Mouse (Mus musculus) MEL (cell line): ENCODE results near the gene 4930442H23Rik. TPM values are rescaled to one million over a fixed set of nuclear protein-coding genes. Genes with fewer than 3 reads are reported as not detected.
A peak's percentile ranks its signal among the peaks of the same experiment; 100 is the strongest.

Source experiments
- DNase-seq: peaks from one replicate; pipeline ENCODE4 v3.0.0; 2011; ENCODE audit warnings: low read depth, low spot score
- H3K27ac ChIP-seq: 2 replicates; pipeline ENCODE4 v1.5.1; 2012; ENCODE audit warnings: low read depth, mild to moderate bottlenecking, control low read depth, low read length, moderate library complexity; ENCODE audit not compliant: control insufficient read depth
- H3K27me3 ChIP-seq, 2 experiments: fragments of 150-350 bp in 1 of 2; sonication (generic) in 1 of 2; 2 replicates each; pipeline ENCODE4 v1.6.1; 2012; ENCODE audit warnings: low read length in 2 of 2, mild to moderate bottlenecking in 2 of 2, improper control_type of control experiment in 1 of 2, moderate library complexity in 1 of 2; ENCODE audit not compliant: insufficient read depth in 2 of 2, control insufficient read depth in 1 of 2
- H3K36me3 ChIP-seq, 2 experiments: 2 replicates each; pipeline ENCODE4 v1.6.1; 2012 to 2014; ENCODE audit warnings: low read length in 2 of 2, improper control_type of control experiment in 1 of 2, inconsistent platforms in 1 of 2, mild to moderate bottlenecking in 1 of 2; ENCODE audit not compliant: insufficient read depth in 2 of 2, control insufficient read depth in 1 of 2
- H3K4me1 ChIP-seq, 2 experiments: fragments of 150-350 bp in 1 of 2; sonication (generic) in 1 of 2; 2 replicates each; pipeline ENCODE4 v1.6.1; 2012; ENCODE audit warnings: low read length in 2 of 2, improper control_type of control experiment in 1 of 2, mild to moderate bottlenecking in 1 of 2; ENCODE audit not compliant: insufficient read depth in 2 of 2, control insufficient read depth in 1 of 2
- H3K4me3 ChIP-seq, 2 experiments: fragments of 150-350 bp in 1 of 2; sonication (generic) in 1 of 2; 2 replicates each; pipeline ENCODE4 v1.5.1; 2012; ENCODE audit warnings: low read depth in 2 of 2, low read length in 2 of 2, mild to moderate bottlenecking in 2 of 2, moderate library complexity in 2 of 2, control low read depth in 1 of 2, improper control_type of control experiment in 1 of 2; ENCODE audit not compliant: control insufficient read depth in 1 of 2, insufficient read depth in 1 of 2
- H3K79me2 ChIP-seq: 2 replicates; pipeline ENCODE4 v1.6.1; 2012; ENCODE audit warnings: mild to moderate bottlenecking, low read length, moderate library complexity; ENCODE audit not compliant: control insufficient read depth, poor library complexity, insufficient read depth
- H3K9ac ChIP-seq: 2 replicates; pipeline ENCODE4 v1.6.1; 2012; ENCODE audit warnings: low read depth, mild to moderate bottlenecking, control low read depth, low read length, moderate library complexity; ENCODE audit not compliant: control insufficient read depth, poor library complexity, severe bottlenecking
- H3K9me3 ChIP-seq: fragments of 150-350 bp; sonication (generic); replicated peaks from 2 replicates; pipeline ENCODE4 v1.6.1; 2012; ENCODE audit warnings: mild to moderate bottlenecking, low read length, improper control_type of control experiment, moderate library complexity; ENCODE audit not compliant: insufficient read depth
- BHLHE40 ChIP-seq: IDR thresholded peaks from 2 replicates; pipeline ENCODE4 v1.6.1; 2012; ENCODE audit warnings: low read depth, mild to moderate bottlenecking, inconsistent platforms, low read length, improper control_type of control experiment, borderline replicate concordance
- CHD2 ChIP-seq: IDR thresholded peaks from 2 replicates; pipeline ENCODE4 v1.6.1; 2011; ENCODE audit warnings: low read length, improper control_type of control experiment
- CTCF ChIP-seq, 3 experiments: IDR thresholded peaks in 2 of 3; conservative IDR thresholded peaks in 1 of 3; 2 replicates each; pipeline ENCODE4 v1.5.1; 2011 to 2012; ENCODE audit warnings: low read length in 3 of 3, low read depth in 2 of 3, mild to moderate bottlenecking in 2 of 3, improper control_type of control experiment in 1 of 3, inconsistent platforms in 1 of 3, mixed read lengths in 1 of 3, moderate library complexity in 1 of 3; ENCODE audit not compliant: control insufficient read depth in 1 of 3, insufficient read depth in 1 of 3, poor library complexity in 1 of 3, severe bottlenecking in 1 of 3
- ETS1 ChIP-seq: IDR thresholded peaks from 2 replicates; pipeline ENCODE4 v1.6.1; 2012; ENCODE audit warnings: low read depth, mild to moderate bottlenecking, inconsistent platforms, low read length, improper control_type of control experiment, moderate library complexity
- KAT2A ChIP-seq: conservative IDR thresholded peaks from 2 replicates; pipeline ENCODE4 v1.6.1; 2012; ENCODE audit warnings: low read depth, low read length, improper control_type of control experiment, inconsistent platforms
- MAFK ChIP-seq: IDR thresholded peaks from 2 replicates; pipeline ENCODE4 v1.6.1; 2011; ENCODE audit warnings: low read depth, mild to moderate bottlenecking, low read length, improper control_type of control experiment, borderline replicate concordance
- MEF2A ChIP-seq: IDR thresholded peaks from 2 replicates; pipeline ENCODE4 v1.6.1; 2014; ENCODE audit warnings: low read depth, mild to moderate bottlenecking, inconsistent platforms, low read length, improper control_type of control experiment; ENCODE audit not compliant: poor library complexity, insufficient replicate concordance, severe bottlenecking; ENCODE audit errors: extremely low read depth
- MXI1 ChIP-seq: IDR thresholded peaks from 2 replicates; pipeline ENCODE4 v1.6.1; 2011; ENCODE audit warnings: mild to moderate bottlenecking, low read depth, low read length, improper control_type of control experiment
- MYB ChIP-seq: IDR thresholded peaks from 2 replicates; pipeline ENCODE4 v1.6.1; 2011; ENCODE audit warnings: mild to moderate bottlenecking, low read depth, low read length, improper control_type of control experiment
- POLR2AphosphoS2 ChIP-seq: IDR thresholded peaks from 2 replicates; pipeline ENCODE4 v1.6.1; 2011; ENCODE audit warnings: low read length, improper control_type of control experiment
- RCOR1 ChIP-seq: IDR thresholded peaks from 2 replicates; pipeline ENCODE4 v1.6.1; 2012; ENCODE audit warnings: low read depth, mild to moderate bottlenecking, inconsistent platforms, low read length, improper control_type of control experiment
- SMC3 ChIP-seq: IDR thresholded peaks from 2 replicates; pipeline ENCODE4 v1.6.1; 2011; ENCODE audit warnings: low read depth, low read length, improper control_type of control experiment
- TAL1 ChIP-seq: IDR thresholded peaks from 2 replicates; pipeline ENCODE4 v1.6.1; 2012; ENCODE audit warnings: mild to moderate bottlenecking, inconsistent platforms, low read length, moderate library complexity, mixed read lengths
- TBP ChIP-seq: IDR thresholded peaks from 2 replicates; pipeline ENCODE4 v1.8.0; 2011; ENCODE audit warnings: low read depth, low read length, improper control_type of control experiment
- USF2 ChIP-seq, 2 experiments: IDR thresholded peaks; 2 replicates each; pipeline ENCODE4 v1.6.1; 2011 to 2012; ENCODE audit warnings: improper control_type of control experiment in 2 of 2, low read length in 2 of 2, borderline replicate concordance in 1 of 2, inconsistent platforms in 1 of 2, low read depth in 1 of 2, mild to moderate bottlenecking in 1 of 2; ENCODE audit not compliant: insufficient read depth in 1 of 2
- ZC3H11A ChIP-seq: IDR thresholded peaks from 2 replicates; pipeline ENCODE4 v1.6.1; 2012; ENCODE audit warnings: low read depth, mild to moderate bottlenecking, inconsistent platforms, low read length, improper control_type of control experiment
- polyA plus RNA-seq, 2 experiments: library from polyadenylated mRNA; stranded (reverse) in 1 of 2; unstranded in 1 of 2; fragments of >175 nt in 1 of 2; fragments of >200 nt in 1 of 2; gene quantifications; 2 replicates each; pipeline versions ENCODE4 v1.2.1 to v1.2.4; 2012; ENCODE audit warnings: low replicate concordance in 2 of 2, low read depth in 1 of 2; ENCODE audit not compliant: insufficient read length in 2 of 2, insufficient read depth in 1 of 2, missing spikeins in 1 of 2
- total RNA-seq: library from RNA; depleted of rRNA; stranded (reverse); fragments of 300-350 nt; gene quantifications from 2 replicates; pipeline ENCODE4 v1.2.3, GENCODE M21; 2012

Gene 4930442H23Rik
- total and polyA plus RNA-seq, 3 experiments: 0.31 to 0.42 TPM; not detected in 1

DNA sequence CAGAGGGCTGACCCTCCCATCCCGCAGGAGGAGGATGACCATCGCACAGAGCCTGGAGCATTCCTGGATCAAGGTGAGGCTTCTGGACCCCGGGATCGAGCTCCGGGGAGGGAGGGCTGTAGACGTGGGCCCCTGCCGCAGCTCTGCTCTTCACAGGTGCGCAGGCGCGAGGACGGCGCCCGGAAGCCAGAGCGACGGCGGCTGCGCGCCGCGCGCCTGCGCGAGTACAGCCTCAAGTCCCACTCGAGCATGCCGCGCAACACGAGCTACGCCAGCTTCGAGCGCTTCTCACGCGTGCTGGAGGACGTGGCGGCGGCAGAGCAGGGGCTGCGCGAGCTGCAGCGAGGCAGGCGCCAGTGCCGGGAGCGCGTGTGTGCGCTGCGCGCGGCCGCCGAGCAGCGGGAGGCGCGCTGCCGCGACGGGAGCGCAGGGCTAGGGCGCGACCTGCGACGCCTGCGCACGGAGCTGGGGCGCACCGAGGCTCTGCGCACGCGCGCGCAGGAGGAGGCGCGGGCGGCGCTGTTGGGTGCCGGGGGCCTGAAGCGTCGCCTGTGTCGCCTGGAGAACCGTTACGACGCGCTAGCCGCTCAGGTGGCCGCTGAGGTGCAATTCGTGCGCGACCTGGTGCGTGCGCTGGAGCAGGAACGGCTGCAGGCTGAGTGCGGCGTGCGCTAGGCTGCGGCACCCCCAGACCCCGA is 8.8 kb upstream of the 4930442H23Rik start (continued):
- peak; percentile 70 for TF ChIP-seq MYB
- TF ChIP-seq KAT2A: no peak

GRCm38 (mm10) chr10:81191342-81191982 is 7.8 kb upstream of the 4930442H23Rik start:
- Histone ChIP-seq H3K27ac (no peak overlapping the region), H3K27me3 (no peaks in the 10 kb centered on the region), H3K9ac (peak overlapping the region; percentile 93; the same call in 1 of the 2 replicates), H3K4me3 (no peak overlapping the region; a peak in 1 of 4 replicates), H3K79me2 (peaks cover 3% of the 10 kb centered on the region; the same call in 1 of the 2 replicates), H3K36me3 (no peaks in the 10 kb centered on the region), H3K9me3 (no peaks in the 10 kb centered on the region), H3K4me1 (peaks cover 0 to 14% of the 10 kb centered on the region in 2 experiments; a peak in 2 of 4 replicates)
- no peak for TF ChIP-seq MAFK
- no peak for TF ChIP-seq CHD2
- TF ChIP-seq TBP: no peak
- TF ChIP-seq ZC3H11A: no peak
- TF ChIP-seq MXI1: no peak
- TF ChIP-seq RCOR1: no peak
- no peak for TF ChIP-seq MEF2A
- no peak for TF ChIP-seq BHLHE40
- TF ChIP-seq SMC3: no peak
- no peak for TF ChIP-seq CTCF (IDR thresholded peaks at IDR 0.05 in 2 of 3, conservative IDR thresholded peaks at IDR 0.05 in 1 of 3; ENCODE audit: control insufficient read depth in 1 of 3, insufficient read depth in 1 of 3, low read depth in 2 of 3, low read length in 3 of 3, poor library complexity in 1 of 3, severe bottlenecking in 1 of 3)
- TF ChIP-seq TAL1: no peak
- no peak for TF ChIP-seq ETS1
- TF ChIP-seq USF2 (IDR thresholded peaks at IDR 0.05; ENCODE audit: borderline replicate concordance in 1 of 2, insufficient read depth in 1 of 2, low read depth in 1 of 2, low read length in 2 of 2): no peak
- DNase-seq: no peak

DNA sequence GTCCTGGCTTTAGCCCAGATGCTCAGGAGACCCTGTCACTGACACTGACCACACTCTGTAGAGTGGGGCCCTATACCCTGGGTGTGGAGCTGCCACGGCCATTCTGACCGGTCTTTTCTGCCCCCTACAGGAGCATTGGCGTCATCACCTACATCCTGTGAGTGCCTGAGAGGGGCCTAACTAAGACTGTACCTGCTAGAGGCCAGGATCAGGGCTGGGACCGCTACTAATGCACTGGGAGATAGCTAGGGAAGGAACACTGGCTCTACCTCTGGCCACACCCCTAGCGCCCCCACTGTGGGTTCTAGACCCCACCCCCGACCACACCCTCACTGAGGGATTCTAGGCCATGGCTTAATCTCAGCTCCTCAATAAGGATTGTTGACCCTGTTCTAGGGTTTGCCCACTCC is 7.3 kb upstream of the 4930442H23Rik start:
- no peak overlapping the region for H3K4me3 ChIP-seq
- peaks cover 0 to 14% of the 10 kb centered on the region in 2 experiments; a peak in 2 of 4 replicates for H3K4me1 ChIP-seq
- no peaks in the 10 kb centered on the region for H3K9me3 ChIP-seq
- DNase-seq: peak; percentile 34
- no peaks in the 10 kb centered on the region for H3K27me3 ChIP-seq
- TF ChIP-seq POLR2AphosphoS2 (no peak), CTCF (IDR thresholded peaks at IDR 0.05 in 2 of 3, conservative IDR thresholded peaks at IDR 0.05 in 1 of 3; ENCODE audit: control insufficient read depth in 1 of 3, insufficient read depth in 1 of 3, low read depth in 2 of 3, low read length in 3 of 3, poor library complexity in 1 of 3, severe bottlenecking in 1 of 3) (peak; percentile 22 to 39 (median 35))
- H3K79me2 ChIP-seq: peaks cover 3% of the 10 kb centered on the region; the same call in 1 of the 2 replicates
- no peak overlapping the region for H3K27ac ChIP-seq
- H3K9ac ChIP-seq: no peak overlapping the region
- H3K36me3 ChIP-seq: no peaks in the 10 kb centered on the region
